Mouse (Mus musculus): ENCODE measurements at regions not wholly inside any gene's neighbourhood (a gene's known extent, or its start where the extent isn't known, plus 50 kb on each side); places are given as distances from the start of the nearest gene placed in this dataset.
"Not testable (repeated sequence)": the region's sequence is repeated elsewhere in the genome, so short reads cannot be mapped to it uniquely, and the experiment has no call there.

DNA sequence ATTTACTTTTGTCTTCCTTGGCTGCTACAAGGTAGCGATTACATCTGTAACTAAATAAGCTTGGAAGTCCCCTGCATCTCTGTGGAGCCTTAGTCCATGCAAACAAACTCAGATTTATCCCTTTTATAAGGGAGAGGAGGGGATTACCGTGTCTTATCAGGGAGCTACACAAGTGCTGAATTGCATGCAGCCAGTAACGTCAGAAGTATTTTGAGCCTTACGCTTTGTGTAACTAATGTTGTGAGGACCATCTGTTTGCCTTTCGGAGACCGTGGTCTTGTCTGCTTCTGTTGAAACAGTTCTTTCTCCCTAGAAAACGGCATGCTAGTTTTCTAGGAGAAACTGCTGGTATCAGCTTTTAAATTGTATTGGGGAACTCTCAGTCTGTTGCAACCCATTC is 58.0 kb upstream of the Dmrta1 start:
- DNase-seq (ENCODE audit: low read depth) = no peak

DNA sequence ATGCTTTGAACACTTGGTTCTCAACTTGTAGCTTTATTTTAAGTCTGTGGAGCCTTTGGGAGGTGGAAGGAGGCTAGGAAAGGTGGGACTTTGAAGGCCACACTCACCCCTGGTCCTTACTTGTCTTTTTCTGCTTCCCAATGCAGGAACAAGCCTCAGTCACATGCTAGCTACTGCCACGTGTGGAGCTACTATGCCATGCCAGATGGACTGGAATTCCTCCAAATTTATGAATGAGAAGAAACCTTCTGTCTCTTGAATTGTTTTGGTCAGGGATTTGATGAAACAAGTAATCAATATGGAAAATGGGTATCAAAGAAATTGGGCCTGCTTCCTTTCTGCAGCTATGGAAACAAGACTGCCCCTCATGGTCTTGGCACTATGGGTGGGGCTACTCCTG is 74.5 kb upstream of the Dmrta1 start:
- DNase-seq (ENCODE audit: low read depth) = no peak

DNA sequence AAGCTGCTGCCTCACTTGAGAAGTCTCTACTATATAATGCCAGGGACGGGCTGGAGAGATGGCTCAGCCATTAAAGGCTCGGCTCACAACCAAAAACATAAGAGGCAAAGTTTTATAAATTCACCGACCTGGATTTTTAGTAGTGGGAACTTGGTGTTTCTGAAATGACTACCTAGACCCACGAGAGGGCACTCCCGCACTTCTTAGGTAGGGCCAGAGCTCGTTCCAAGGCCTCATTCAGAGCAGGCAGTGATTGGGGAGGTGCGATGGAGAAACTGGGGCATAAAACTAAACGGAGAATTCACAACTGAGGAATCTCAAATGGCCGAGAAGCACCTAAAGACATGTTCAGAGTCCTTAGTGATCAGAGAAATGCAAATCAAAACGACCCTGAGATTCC is 103.7 kb upstream of the Dmrta1 start:
- DNase-seq (ENCODE audit: low read depth) = peak; percentile 18

DNA sequence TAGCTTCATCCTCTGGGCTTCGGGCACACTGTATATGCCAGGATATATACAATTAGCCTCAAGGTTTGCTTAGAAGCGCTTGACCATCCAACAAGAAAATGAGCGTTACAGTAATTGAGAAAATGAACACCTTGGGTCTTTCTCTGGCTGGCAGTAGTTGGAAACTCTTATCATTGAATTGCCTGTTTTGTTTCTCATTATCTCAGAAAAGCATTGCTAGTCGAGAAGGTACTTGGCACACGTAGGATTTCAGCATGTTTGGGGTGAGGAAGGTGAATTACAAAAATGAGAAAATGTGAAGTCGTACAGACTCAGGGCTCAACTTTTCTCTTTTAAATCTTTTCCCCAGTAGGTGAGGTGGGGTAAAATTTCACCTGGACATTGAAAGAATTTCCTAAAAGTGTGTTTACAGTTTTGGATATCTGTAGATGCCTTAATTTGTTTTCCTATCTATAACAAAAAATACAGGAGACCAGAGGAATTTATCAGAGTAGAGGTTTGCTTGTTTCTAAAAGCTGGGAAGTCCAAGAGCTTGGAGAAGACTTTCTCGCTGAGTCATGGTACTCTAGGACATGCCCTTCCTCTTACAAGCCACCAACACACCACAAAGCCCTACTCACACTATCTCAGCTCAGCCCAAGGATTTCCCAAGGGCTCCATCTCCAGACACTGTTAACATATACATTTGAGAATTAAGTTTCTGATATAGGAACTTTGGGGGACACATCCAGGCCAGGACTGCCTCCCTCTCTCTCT is 124.3 kb upstream of the Dmrta1 start:
- no peak for DNase-seq (ENCODE audit: low read depth)

DNA sequence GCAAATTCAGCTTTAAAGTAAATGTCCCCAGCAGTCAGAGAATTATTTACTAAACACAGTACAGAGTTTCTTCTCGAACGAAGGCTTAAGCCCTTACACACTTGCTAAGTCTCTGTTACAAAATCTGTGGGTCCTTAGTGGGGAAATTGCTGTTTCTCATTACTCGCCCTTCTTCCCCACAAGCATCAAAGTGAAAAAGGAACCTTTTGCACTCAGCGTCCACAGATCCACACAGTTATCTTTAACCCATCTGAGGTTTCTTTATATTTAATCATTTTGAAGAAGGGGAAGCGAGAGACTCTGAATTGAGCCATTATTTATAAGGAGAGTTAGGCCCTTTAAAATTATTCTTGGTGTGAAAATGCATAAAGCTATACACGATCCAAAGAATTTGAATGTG is 126.7 kb upstream of the Dmrta1 start:
- no peak for DNase-seq (ENCODE audit: low read depth)

DNA sequence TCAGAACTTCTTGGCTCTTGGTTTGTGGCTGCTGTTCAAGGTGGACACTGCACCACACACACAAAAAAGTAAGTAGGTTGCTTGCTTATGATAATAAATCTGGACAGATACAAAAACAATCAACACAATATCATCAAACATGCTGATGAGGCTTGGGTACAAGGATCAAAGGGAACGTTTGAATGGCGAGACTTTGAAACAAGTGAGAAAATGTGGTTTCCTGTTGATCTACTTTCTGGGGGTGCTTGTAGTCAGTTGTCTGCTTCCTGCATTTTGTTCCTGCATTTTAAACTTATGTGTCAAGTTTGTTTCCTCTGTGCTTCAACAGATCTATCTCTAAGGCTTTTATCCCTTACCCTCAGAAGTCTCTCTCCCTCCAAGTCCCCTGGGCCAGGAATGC is 128.7 kb upstream of the Dmrta1 start:
- DNase-seq (ENCODE audit: low read depth) = peak; percentile 63

DNA sequence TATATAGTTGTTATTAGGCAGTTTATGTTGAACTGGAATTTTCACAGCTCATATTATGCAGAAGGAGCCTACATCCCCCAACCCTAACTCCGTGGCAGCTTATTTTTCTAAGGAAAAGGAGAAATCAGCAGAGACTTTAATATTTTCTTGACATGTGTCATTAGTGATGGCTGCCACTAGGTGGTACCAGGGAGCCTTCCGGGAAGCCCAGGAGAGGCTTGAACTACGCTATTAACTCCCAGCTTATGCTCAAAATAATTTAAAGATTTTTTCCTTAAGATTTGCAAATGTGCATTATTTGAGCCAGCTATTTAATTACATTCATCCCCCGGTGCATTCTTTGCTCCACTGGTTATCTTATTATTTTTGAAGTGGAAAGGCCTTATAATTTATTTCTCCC is 146.8 kb upstream of the Dmrta1 start:
- DNase-seq (ENCODE audit: low read depth) = peak; percentile 69

DNA sequence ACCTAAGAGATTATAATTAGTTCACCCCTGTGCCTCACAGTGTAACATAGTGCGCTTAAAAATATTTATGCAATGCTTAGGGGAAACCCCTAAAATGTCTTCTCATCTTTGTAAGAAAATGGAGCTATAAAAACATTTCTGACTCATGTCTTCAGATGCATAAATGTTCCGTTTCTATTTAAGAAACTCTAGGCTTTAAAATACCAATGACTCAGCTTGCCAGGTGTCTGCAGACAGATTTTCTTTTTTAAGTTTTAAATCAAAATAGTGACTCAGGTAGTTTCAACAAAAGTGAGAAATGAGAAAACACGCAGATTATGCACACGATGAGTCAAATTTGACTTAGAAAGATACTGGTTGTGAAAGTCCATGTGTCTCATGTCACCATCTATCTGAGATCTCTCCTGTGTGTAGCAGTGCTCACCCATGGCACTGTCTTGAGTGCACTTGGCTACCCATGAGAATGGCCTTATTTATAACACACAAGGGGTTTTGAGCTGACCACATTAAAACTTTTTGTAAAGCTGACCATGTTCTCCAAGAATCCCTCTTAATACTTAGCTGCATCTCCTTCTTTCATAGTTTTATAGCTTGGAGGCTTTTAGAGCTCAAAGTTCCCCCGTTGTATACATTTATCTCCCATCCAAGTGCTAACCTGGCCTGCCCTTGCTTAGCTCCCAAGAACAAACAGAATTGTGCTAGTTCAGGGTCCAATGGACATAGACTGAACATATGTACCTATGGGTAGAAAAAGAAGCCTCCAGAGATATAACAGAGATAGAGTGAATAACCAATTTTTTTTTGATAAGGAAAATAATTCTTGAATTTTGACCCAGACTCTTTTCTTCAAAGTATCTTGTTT is 149.0 kb upstream of the Dmrta1 start:
- DNase-seq (ENCODE audit: low read depth) = peak; percentile 44

DNA sequence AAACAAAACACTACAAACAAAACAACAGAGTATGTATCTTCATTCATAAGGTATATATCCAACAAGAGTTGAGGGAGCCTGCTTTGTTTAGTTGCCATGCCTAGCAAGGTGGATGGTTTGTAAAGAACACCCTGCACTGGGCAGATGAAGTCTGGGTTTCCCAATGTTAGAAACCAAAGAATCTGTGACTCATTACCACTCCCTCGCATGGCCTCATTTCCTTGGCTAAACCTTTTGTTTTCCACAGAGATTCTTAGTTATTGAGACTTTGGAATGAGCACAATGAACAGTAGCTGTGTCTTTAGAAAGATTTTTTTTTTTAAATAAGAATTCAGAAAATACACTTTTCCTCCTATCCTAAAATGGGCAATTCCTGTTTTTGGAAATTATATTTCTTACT is 151.3 kb upstream of the Dmrta1 start:
- DNase-seq (ENCODE audit: low read depth) = no peak

DNA sequence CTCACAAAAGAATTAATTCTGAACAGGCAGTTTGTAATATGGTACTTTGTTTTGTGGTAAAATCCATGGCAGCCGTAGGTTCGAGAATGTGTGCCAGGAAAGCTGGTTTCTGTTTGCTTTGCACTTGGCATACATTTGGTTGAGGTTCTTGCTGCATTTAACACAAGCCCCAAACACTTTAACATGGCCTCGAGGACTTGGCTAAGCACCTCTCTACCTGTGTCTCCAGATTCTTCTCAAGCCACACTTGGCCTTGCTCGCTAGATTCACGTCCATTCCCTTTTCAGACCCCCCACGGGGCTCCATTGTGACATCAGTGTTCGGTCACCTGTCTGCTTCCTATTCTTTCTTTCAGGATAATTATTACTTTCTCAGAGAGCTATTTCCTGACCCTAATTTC is 151.9 kb upstream of the Dmrta1 start:
- no peak for DNase-seq (ENCODE audit: low read depth)

DNA sequence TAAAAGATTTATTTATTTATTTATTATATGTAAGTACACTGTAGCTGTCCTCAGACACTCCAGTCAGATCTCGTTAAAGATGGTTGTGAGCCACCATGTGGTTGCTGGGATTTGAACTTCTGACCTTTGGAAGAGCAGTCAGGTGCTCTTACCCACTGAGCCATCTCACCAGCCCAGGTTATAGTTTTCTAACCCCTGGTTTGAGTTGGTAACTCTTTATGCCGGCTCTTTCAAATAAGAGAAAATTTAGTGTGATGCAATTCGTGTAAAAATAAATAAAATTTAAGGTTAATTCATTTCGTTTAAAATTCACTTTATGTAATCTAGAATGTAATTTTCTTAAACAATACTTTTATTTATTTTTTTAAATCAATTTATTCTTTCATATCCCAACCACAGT is 153.7 kb upstream of the Dmrta1 start:
- not testable (repeated sequence) for DNase-seq (ENCODE audit: low read depth)

DNA sequence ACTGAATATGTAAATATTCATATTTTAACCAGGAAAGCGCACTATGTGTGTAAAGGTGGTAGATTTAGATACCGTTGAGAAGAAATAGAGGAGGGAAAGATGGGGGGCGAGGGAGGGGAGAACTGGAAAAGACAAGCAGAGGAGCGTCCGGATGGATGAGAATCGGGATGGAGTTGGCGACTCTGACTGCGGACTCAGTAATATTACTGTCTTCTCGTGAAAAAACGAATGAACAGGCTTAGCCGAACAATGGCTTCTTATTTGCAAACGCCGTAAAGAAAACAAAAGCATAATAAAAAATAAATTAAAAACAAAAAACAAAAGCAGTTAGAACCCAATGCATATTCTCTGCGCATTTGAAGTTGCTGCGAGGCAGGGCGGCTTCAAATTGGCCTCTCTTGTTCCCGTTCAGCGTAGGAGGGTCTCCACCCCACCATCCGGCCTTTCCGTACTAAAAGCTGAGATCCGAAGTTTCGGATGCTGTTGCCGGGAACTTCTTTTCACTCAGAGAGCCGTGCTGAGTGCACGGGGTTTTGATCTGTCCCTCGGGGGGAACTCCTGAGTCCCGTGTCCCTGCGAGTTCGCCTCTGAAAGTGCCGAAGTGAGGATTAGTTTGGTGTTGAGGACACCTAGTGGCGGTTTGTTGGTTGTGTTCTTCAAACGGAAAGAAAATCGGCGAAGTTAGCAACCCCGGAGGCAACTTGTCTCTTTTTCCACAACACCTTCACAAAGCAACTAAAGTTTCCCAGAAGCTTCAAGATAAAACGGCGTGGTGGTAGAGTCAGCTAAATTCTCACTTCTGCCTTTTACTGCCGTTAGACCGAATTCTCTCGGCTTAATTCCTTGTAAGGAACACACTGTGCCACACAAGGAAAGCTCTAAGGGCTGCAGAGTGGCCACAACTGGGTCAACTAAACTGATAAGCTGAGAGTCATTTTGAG is 154.7 kb upstream of the Dmrta1 start:
- peak; percentile 91 for DNase-seq (ENCODE audit: low read depth)

DNA sequence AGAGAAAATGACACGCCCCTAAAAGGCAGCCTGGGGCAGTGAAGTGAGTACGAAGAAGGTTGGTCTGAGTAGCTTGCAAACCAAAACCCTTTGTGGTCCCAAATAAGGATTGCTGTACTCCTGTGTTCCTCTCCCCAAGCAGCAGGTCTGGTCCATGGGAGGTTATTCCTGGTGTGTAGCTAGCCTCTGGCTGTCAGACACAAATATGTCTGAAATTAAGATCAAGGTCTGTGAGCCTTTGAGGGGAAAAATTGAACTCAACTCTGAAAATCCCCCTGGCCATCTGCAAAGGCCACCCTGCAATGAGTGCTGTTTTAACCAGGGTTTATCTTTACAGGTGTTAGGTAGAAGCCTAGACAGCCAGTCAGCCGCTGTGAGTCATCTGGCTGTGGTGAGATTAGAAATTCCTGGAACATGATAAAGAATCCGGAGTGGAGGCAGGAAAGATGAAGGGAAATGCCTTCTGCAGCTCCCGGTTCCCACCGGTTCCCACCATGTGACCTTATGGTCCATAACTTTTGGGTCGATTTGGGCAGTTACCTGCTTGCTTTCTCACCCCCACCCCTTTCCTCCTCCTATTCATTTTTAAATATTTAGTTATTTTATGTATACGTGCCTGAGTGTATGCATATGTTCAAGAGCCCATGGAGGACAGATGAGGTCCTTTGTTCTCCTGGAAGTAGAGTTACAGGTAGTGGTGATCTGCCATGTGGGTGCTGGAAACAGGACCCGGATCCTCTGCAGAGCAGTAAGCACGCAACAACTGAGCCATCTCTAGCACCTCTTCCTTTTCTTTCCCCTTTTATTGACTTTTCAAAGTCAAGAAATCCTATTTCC is 155.6 kb upstream of the Dmrta1 start:
- no peak for DNase-seq (ENCODE audit: low read depth)

DNA sequence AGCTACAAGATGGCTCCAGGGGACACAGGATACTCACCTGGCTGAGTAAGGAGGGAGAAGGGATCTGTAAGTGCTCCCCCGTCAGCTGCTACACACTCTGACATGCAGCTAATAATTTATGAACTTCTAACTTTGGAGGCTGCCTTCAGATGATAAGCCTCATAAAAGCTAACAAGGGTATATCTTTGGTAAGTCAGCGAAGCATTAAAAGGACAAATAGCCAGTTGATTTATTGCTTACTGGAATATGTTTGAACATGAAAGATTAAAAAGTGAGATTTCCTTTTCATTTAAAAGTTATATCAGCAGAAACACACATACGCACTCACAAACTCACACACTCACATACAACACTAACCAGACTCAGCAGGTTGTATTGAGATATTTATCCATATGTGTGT is 161.2 kb upstream of the Dmrta1 start:
- no peak for DNase-seq (ENCODE audit: low read depth)

DNA sequence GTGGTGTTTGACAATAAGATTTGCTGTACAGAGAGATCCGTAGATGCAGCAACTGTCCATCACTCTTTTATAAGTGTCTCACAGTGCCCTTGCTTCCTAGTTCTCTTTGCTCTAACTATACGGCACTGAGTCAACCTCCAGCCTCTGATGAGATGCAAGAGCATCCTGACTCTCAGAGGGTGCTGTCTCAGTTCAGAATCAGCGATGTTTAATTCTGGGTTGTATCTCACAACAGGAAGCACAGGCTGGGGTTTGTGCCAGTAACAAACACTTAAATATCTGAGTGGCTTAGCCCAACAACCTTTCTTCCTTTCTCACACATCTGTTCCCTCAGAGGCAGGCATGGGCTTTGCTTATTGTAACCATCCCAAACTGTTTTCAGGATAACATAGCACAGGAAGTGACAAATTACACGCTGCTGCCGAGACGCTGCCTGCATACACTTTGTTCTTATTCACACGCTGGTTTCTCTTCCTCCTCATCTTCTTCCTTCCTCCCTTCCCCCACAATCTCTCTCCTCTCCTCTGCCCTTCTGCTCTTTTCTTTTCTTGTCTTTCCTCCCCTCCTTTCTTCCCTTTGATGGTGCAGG is 163.3 kb upstream of the Dmrta1 start:
- no peak for DNase-seq (ENCODE audit: low read depth)

DNA sequence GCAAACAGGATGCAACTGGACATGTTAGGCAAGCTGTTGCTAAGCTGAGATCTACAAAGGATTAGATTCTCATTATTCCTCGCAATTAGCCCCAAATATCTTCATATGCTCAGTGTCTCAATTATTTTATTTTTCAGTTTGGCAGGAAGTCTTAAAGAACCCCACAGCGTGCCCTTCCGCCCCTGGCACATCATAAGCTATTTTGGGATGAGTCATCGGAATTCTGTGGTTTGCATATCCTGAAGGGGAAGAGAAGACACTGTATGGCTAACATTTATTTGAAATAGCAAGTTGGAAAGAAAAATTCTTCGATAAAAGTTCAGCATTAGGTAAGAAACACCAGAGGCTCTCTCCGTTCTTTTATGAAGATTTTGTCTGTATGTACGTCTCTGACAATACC is 164.3 kb upstream of the Dmrta1 start:
- no peak for DNase-seq (ENCODE audit: low read depth)

DNA sequence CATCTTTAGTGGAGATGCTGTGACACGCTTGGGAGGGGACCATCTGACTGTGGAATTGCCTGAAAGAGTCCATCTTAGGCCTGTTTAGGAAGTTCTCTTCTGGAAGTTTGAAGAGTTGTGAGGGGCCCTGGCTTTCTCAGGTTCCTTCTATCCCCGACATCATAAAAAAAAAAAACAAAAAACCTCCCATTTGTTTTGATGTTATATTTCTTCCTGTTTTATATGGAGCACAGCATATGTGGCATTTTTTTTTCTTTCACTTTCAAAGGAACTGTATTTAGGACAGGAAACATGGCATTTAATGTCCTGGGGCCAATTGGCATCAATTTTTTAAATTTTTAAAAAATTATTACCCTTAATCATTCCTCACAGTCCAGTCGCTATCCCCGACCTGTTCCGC is 168.6 kb upstream of the Dmrta1 start:
- DNase-seq (ENCODE audit: low read depth) = no peak

DNA sequence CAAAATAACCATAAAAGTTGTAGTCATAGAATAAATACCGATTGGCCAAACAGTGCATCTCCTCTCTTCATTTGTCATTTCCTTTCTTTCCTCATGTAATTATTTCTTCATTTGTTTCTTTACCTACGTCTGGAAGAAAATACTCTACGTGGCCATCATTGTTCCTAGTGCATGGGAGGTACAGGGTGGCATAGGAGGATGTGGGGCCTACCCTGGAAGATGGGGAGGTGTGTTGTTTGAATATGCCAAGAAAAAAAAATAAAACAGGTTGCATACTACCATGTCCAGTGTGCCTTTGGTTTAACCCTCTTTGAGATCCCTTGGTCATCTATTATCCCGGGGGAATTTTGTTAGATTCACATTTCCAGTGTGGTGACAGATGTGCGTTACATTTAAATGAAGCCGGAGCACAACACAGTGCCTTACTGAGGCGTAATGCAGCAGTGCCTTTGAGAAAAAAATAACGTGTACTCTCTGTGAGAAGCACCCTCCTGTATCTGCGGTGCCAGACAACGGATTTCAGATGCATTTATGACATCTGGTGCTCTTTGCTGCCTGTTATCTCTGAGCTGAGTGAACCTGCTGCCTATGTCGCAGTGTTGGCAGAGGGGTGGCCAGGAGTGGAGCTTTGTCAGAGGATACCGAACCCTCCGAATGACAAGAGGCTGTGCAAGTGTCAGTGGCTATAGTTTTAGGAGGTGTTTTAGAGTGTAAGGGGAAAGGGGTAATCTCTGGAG is 169.4 kb upstream of the Dmrta1 start:
- DNase-seq (ENCODE audit: low read depth) = no peak

DNA sequence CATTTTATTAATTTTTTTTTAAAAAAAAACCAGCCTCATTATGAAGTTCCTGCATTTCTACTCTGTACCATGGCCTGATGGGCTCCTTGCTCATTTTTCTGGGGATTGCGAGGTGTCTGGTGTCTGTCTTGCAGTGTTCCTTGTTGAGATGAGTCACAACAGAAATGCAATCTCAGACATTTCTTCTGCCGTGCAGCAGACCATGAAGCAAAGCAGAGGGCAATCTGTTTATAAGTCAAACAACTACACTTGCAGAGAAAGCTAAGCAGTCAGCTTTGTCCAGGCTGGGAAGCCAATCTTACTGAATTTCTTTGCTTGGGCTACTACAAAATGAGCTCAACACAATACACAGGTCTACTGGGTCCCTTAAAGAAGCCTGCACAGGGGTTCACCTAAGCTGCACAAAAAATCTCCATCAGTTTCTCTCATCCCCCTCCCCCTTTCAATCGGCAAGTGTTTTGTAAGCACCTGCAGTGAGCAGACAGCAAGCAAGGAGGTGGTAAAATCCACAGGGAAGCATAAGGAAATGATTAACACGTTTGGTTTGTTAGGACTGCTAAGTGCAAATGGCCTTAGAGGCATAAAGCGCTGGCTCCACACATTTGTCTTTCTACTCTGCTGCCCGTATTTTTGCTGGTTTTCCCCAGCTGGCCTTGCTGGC is 171.0 kb upstream of the Dmrta1 start:
- DNase-seq (ENCODE audit: low read depth) = no peak

DNA sequence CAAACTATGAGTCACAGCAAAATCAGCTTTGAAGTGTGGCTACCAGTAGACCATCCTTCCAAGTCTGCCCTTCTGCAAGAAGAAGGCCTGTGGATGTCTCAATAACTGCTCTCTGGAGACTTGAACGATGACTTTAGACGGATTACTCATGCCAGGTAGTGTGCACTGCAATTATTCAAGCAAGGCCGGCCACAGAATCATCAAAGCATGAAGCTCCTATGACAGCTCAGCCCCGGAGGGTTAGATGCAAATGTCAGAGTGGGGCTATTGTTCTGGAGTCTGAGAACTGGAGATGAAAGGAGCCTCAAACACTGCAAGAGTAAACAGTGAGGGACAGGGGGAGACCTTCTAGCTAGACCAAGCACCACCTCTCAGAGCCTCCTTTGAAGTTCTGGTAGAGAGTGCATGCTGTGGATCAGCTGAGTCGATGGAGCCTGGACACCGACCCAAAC is 173.8 kb upstream of the Dmrta1 start:
- DNase-seq (ENCODE audit: low read depth) = no peak
